Mouse (Mus musculus) hindlimb bud, embryonic 11.5 days (tissue): ENCODE measurements around the gene Sec61a1.

ENCODE experiments used
- DNase-seq: peaks from one replicate; pipeline ENCODE4 v3.0.0-alpha.2; 2012; ENCODE audit warnings: low read depth, low spot score; ENCODE audit errors: extremely low spot score

Sec61a1 gene

GRCm38 (mm10) chr6:88518404-88519263, at the start of gene Sec61a1:
Gene Sec61a1, minus strand, starts transcription at chr6:88518905.
- peak; percentile 74 for DNase-seq

GRCm38 (mm10) chr6:88566676-88567075, 48.0 kb upstream of the Sec61a1 start:
- no peak for DNase-seq

- DNase-seq: no peak
These were observed 46.3 kb upstream of the Sec61a1 start for GRCm38 (mm10) chr6:88565033-88565432.

GRCm38 (mm10) chr6:88560156-88560555, 41.5 kb upstream of the Sec61a1 start:
- DNase-seq: no peak

- no peak for DNase-seq
These were observed 41.0 kb upstream of the Sec61a1 start for GRCm38 (mm10) chr6:88559688-88560087.

- no peak for DNase-seq
These were observed 39.4 kb upstream of the Sec61a1 start for GRCm38 (mm10) chr6:88558076-88558475.

- DNase-seq: no peak
These were observed 38.8 kb upstream of the Sec61a1 start for GRCm38 (mm10) chr6:88557548-88557947.

- DNase-seq: no peak
These were observed 31.2 kb upstream of the Sec61a1 start for GRCm38 (mm10) chr6:88549916-88550315.

GRCm38 (mm10) chr6:88549137-88549814, 30.6 kb upstream of the Sec61a1 start:
- peak; percentile 49 for DNase-seq

GRCm38 (mm10) chr6:88548405-88549049, 29.8 kb upstream of the Sec61a1 start:
- DNase-seq: no peak

GRCm38 (mm10) chr6:88545397-88545790, 26.7 kb upstream of the Sec61a1 start:
- no peak for DNase-seq

GRCm38 (mm10) chr6:88544644-88545396, 26.1 kb upstream of the Sec61a1 start:
- no peak for DNase-seq

- no peak for DNase-seq
These were observed 25.5 kb upstream of the Sec61a1 start for GRCm38 (mm10) chr6:88544241-88544640.

GRCm38 (mm10) chr6:88540093-88540755, 21.5 kb upstream of the Sec61a1 start:
- no peak for DNase-seq

- no peak for DNase-seq
These were observed 11.6 kb upstream of the Sec61a1 start for GRCm38 (mm10) chr6:88530306-88530705.

- no peak for DNase-seq
These were observed 5.4 kb upstream of the Sec61a1 start for GRCm38 (mm10) chr6:88524056-88524455.

- DNase-seq: no peak
These were observed 4.7 kb upstream of the Sec61a1 start for GRCm38 (mm10) chr6:88523451-88523850.

- no peak for DNase-seq
These were observed 4.3 kb upstream of the Sec61a1 start for GRCm38 (mm10) chr6:88523043-88523442.

- DNase-seq: no peak
These were observed 3.9 kb upstream of the Sec61a1 start for GRCm38 (mm10) chr6:88522606-88523005.

- DNase-seq: no peak
These were observed 3.1 kb upstream of the Sec61a1 start for GRCm38 (mm10) chr6:88521821-88522220.
